Comparison of ENCODE assay signal across 8 mouse cellular contexts in genomic region chr5:140872532-140873038, GRCm38 (mm10). TPM values are rescaled to one million over a fixed set of nuclear protein-coding genes. Genes with fewer than 3 reads are reported as not detected.
DNase-seq lines count a peak whose midpoint lies in the region; ATAC-seq and TF ChIP-seq lines count a peak whose summit lies in the region.

No protein-coding gene starts in this region.

- no peaks in the 10 kb centered on the region for H3K36me3 ChIP-seq in kidney, embryonic 16.5 days (ENCODE audit: insufficient read depth, low read length)
- no peaks in the 10 kb centered on the region for H3K36me3 ChIP-seq in kidney, adult 2 months (ENCODE audit: control insufficient read depth, insufficient read depth, low read length)
- H3K36me3 ChIP-seq in embryonic facial prominence, embryonic 13.5 days: no peaks in the 10 kb centered on the region
- H3K36me3 ChIP-seq in lung, embryonic 14.5 days (ENCODE audit: insufficient read depth): no peaks in the 10 kb centered on the region
- H3K36me3 ChIP-seq in stomach, postnatal 0 days (ENCODE audit: control insufficient read depth, insufficient read depth, low read length): no peaks in the 10 kb centered on the region

- H3K4me2 ChIP-seq in kidney, embryonic 16.5 days (replicated peaks; ENCODE audit: low read depth, low read length): peak overlapping the region; percentile 41
- H3K4me2 ChIP-seq in embryonic facial prominence, embryonic 13.5 days: peak overlapping the region; percentile 50
- peak overlapping the region; percentile 55 for H3K4me2 ChIP-seq in lung, embryonic 14.5 days
- H3K4me2 ChIP-seq in stomach, postnatal 0 days (replicated peaks; ENCODE audit: low read depth): peak overlapping the region; percentile 36; the same call in 1 of the 2 replicates

- no peak for TF ChIP-seq CTCF in kidney, adult 2 months (conservative IDR thresholded peaks at IDR 0.05; ENCODE audit: insufficient read depth, insufficient read length, low read depth, low read length)
- no peak for TF ChIP-seq CTCF in lung, embryonic 14.5 days (IDR thresholded peaks at IDR 0.05; ENCODE audit: low read depth)
- no peak for TF ChIP-seq CTCF in stomach, postnatal 0 days (IDR thresholded peaks at IDR 0.05; ENCODE audit: low read depth)

- peak overlapping the region; percentile 14; the same call in 1 of the 2 replicates for H3K4me3 ChIP-seq in kidney, embryonic 16.5 days (ENCODE audit: low read length)
- H3K4me3 ChIP-seq in kidney, adult 2 months (ENCODE audit: insufficient read depth, low read depth, low read length): no peak overlapping the region
- 0 out of 2 replicates have a peak overlapping the region, but pooled peaks have one; percentile 12 for H3K4me3 ChIP-seq in embryonic facial prominence, embryonic 13.5 days
- H3K4me3 ChIP-seq in lung, embryonic 14.5 days (ENCODE audit: low read depth, low read length): no peak overlapping the region
- H3K4me3 ChIP-seq in stomach, postnatal 0 days (ENCODE audit: low read depth, low read length): no peak overlapping the region

- H3K9me3 ChIP-seq in kidney, embryonic 16.5 days (ENCODE audit: low read length): no peaks in the 10 kb centered on the region
- H3K9me3 ChIP-seq in embryonic facial prominence, embryonic 13.5 days: no peaks in the 10 kb centered on the region
- no peaks in the 10 kb centered on the region for H3K9me3 ChIP-seq in lung, embryonic 14.5 days (ENCODE audit: low read depth, low read length)
- H3K9me3 ChIP-seq in stomach, postnatal 0 days (ENCODE audit: control insufficient read depth, low read length): no peaks in the 10 kb centered on the region

- no peak overlapping the region for H3K9ac ChIP-seq in kidney, embryonic 16.5 days (replicated peaks; ENCODE audit: low read length)
- 0 out of 2 replicates have a peak overlapping the region, but pooled peaks have one; percentile 36 for H3K9ac ChIP-seq in embryonic facial prominence, embryonic 13.5 days
- no peak overlapping the region for H3K9ac ChIP-seq in lung, embryonic 14.5 days
- H3K9ac ChIP-seq in stomach, postnatal 0 days (ENCODE audit: low read length): no peak overlapping the region

- peak overlapping the region; percentile 17; the same call in 1 of the 2 replicates for H3K27ac ChIP-seq in kidney, embryonic 16.5 days (ENCODE audit: low read length)
- no peak overlapping the region for H3K27ac ChIP-seq in kidney, adult 2 months (ENCODE audit: insufficient read depth, low read depth, low read length)
- 0 out of 2 replicates have a peak overlapping the region, but pooled peaks have one; percentile 33 for H3K27ac ChIP-seq in embryonic facial prominence, embryonic 13.5 days
- peak overlapping the region; percentile 60; the same call in 1 of the 2 replicates for H3K27ac ChIP-seq in lung, embryonic 14.5 days (ENCODE audit: low read depth)
- no peak overlapping the region; the same call in 1 of the 2 replicates for H3K27ac ChIP-seq in stomach, postnatal 0 days (replicated peaks)

- DNase-seq in kidney, adult 2 months: no peak
- DNase-seq in lung, embryonic 14.5 days: peak; percentile 57
- no peak for DNase-seq in stomach, postnatal 0 days (ENCODE audit: low spot score)
- DNase-seq in ovary, postnatal 14 days (ENCODE audit: low spot score): no peak
- DNase-seq in adrenal gland, adult 2 months: no peak
- DNase-seq in adrenal gland, postnatal 36 days: no peak

- 21% methylated on average over 11 of the region's 11 CpGs for WGBS in kidney, embryonic 16.5 days
- WGBS in kidney, adult 2 months: 39% methylated on average over 11 of the region's 11 CpGs
- 8% methylated on average over 11 of the region's 11 CpGs for WGBS in embryonic facial prominence, embryonic 13.5 days
- 13% methylated on average over 11 of the region's 11 CpGs for WGBS in lung, embryonic 14.5 days
- 25% methylated on average over 11 of the region's 11 CpGs for WGBS in stomach, postnatal 0 days

- no peaks in the 10 kb centered on the region for H3K27me3 ChIP-seq in kidney, embryonic 16.5 days (ENCODE audit: insufficient read depth, low read length)
- no peaks in the 10 kb centered on the region for H3K27me3 ChIP-seq in kidney, adult 2 months (replicated peaks; ENCODE audit: control insufficient read depth, insufficient read depth, low read length)
- H3K27me3 ChIP-seq in embryonic facial prominence, embryonic 13.5 days: 0 out of 2 replicates have a peak, but pooled peaks cover 5% of the 10 kb centered on the region
- H3K27me3 ChIP-seq in lung, embryonic 14.5 days (ENCODE audit: insufficient read depth, low read length): no peaks in the 10 kb centered on the region
- no peaks in the 10 kb centered on the region for H3K27me3 ChIP-seq in stomach, postnatal 0 days (ENCODE audit: control insufficient read depth, insufficient read depth, low read length)

- no peak for TF ChIP-seq EP300 in stomach, postnatal 0 days (optimal IDR thresholded peaks at IDR 0.05)

- ATAC-seq in kidney, embryonic 16.5 days (ENCODE audit: low FRiP score, low TSS enrichment): peak; percentile 24; the same call in 1 of the 2 replicates
- peak; percentile 57; the same call in 1 of the 2 replicates for ATAC-seq in embryonic facial prominence, embryonic 13.5 days (ENCODE audit: insufficient number of reproducible peaks, insufficient read depth, low FRiP score, low TSS enrichment, low read depth)
- ATAC-seq in lung, embryonic 14.5 days (ENCODE audit: insufficient read depth): peak; percentile 54; the same call in 1 of the 2 replicates
- ATAC-seq in stomach, postnatal 0 days (ENCODE audit: low FRiP score, low TSS enrichment): no peak

- TF ChIP-seq POLR2A in kidney, adult 2 months (IDR thresholded peaks at IDR 0.05; ENCODE audit: low read depth, low read length): no peak

- peaks cover 41% of the 10 kb centered on the region for H3K4me1 ChIP-seq in kidney, embryonic 16.5 days (ENCODE audit: insufficient read depth, low read length)
- H3K4me1 ChIP-seq in kidney, adult 2 months (ENCODE audit: control insufficient read depth, insufficient read depth, low read length): no peaks in the 10 kb centered on the region
- H3K4me1 ChIP-seq in embryonic facial prominence, embryonic 13.5 days: peaks cover 28% of the 10 kb centered on the region
- peaks cover 17% of the 10 kb centered on the region; the same call in 1 of the 2 replicates for H3K4me1 ChIP-seq in lung, embryonic 14.5 days (ENCODE audit: insufficient read depth)
- 0 out of 2 replicates have a peak, but pooled peaks cover 2% of the 10 kb centered on the region for H3K4me1 ChIP-seq in stomach, postnatal 0 days (replicated peaks; ENCODE audit: control insufficient read depth, insufficient read depth)

RNA-seq across cellular contexts. Expression of gene Gna12, which starts 42.4 kb away (rescaled TPM):
- 9.6 and 10.0 TPM in 2 replicates for polyA plus RNA-seq in kidney, embryonic 16.5 days (2015; fragmentation: Nextera tagmentation; extraction: Ambion mirVana)
- 122 and 136 TPM in 2 replicates for polyA plus RNA-seq in kidney, adult 2 months (2012; rRNA removed)
- 9.3 and 14.3 TPM in 2 replicates for polyA plus RNA-seq in embryonic facial prominence, embryonic 13.5 days (2015; fragmentation: Nextera tagmentation; extraction: Ambion mirVana)
- 63.0 and 77.1 TPM in 2 replicates for polyA plus RNA-seq in lung, embryonic 14.5 days (2014; fragmentation: Nextera tagmentation; extraction: Ambion mirVana)
- polyA plus RNA-seq in stomach, postnatal 0 days (2015; fragmentation: Nextera tagmentation; extraction: Ambion mirVana): 19.6 and 24.8 TPM in 2 replicates
- 100 to 1,000 TPM; 116 to 121 TPM for total RNA-seq in adrenal gland, adult 2 months (2021)
- polyA plus RNA-seq in adrenal gland, adult 2 months (2012; rRNA removed): 153 and 200 TPM in 2 replicates
- 100 to 1,000 TPM; 119 to 155 TPM for total RNA-seq in adrenal gland, postnatal 36 days (2021)

Comparison
In these comparisons a context has a peak if more than half of its experiments do, and no peak if none do; other contexts are left out.
1. H3K27ac ChIP-seq: peak in kidney, embryonic 16.5 days (single experiment), embryonic facial prominence, embryonic 13.5 days (single experiment) and lung, embryonic 14.5 days (single experiment); none in kidney, adult 2 months (single experiment) and stomach, postnatal 0 days (single experiment).
2. H3K4me3 ChIP-seq: peak in kidney, embryonic 16.5 days (single experiment) and embryonic facial prominence, embryonic 13.5 days (single experiment); none in kidney, adult 2 months (single experiment), lung, embryonic 14.5 days (single experiment) and stomach, postnatal 0 days (single experiment).
3. Peak in every context shown above with its lines, with median percentiles within 50 percentile points of each other: H3K4me2 ChIP-seq.